Mouse (Mus musculus) bone marrow macrophage, adult 2 months (primary cell): Measurements from ENCODE around the gene Rfc2. TPM values are rescaled to one million over a fixed set of nuclear protein-coding genes. Genes with fewer than 3 reads are reported as not detected.
A peak's percentile ranks its signal among the peaks of the same experiment; 100 is the strongest.
"Not testable (repeated sequence)": the region's sequence is repeated elsewhere in the genome, so short reads cannot be mapped to it uniquely, and the experiment has no call there.

Experiments used
- H3K27ac ChIP-seq: 2 replicates; pipeline ENCODE4 v1.5.1; 2012; ENCODE audit warnings: low read depth, low read length; ENCODE audit not compliant: insufficient read depth
- H3K4me1 ChIP-seq: 2 replicates; pipeline ENCODE4 v1.6.1; 2012; ENCODE audit warnings: low read length; ENCODE audit not compliant: control insufficient read depth, insufficient read depth
- H3K4me3 ChIP-seq: 2 replicates; pipeline ENCODE4 v1.5.1; 2012; ENCODE audit warnings: mild to moderate bottlenecking, low read length, moderate library complexity; ENCODE audit not compliant: insufficient read depth
- CTCF ChIP-seq: IDR thresholded peaks from 2 replicates; pipeline ENCODE4 v1.5.1; 2012; ENCODE audit warnings: low read depth, mild to moderate bottlenecking, low read length, moderate library complexity
- POLR2A ChIP-seq: IDR thresholded peaks from 2 replicates; pipeline ENCODE4 v1.6.1; 2012; ENCODE audit warnings: mild to moderate bottlenecking, low read depth, low read length, borderline replicate concordance
- polyA plus RNA-seq: library from polyadenylated mRNA; stranded (reverse); fragments of >200 nt; gene quantifications from 2 replicates; pipeline ENCODE4 v1.2.4, GENCODE M21; 2012; ENCODE audit not compliant: missing spikeins, insufficient read depth, insufficient read length

The Rfc2 gene
- polyA plus RNA-seq, 1 experiment, result 91.9 TPM

DNA sequence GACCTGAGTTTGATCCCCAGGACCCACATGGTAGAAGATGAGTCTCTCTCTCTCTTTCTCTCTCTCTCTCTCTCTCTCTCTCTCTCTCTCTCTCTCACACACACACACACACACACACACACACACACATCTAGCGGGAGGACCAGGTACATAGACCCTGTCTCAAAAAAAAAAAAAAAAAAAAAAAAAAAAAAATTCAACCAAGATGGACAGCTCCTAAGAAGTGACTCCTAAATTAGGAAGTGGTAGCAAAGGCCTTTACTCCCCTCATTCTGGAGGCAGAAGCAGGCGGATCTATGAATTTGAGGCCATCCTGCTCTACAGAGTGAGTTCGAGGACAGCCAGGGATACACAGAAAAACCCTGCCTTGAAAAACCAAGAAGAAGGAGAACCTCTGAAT lies 59.2 kb downstream of the Rfc2 start:
- H3K4me1 ChIP-seq, result peaks cover 18% of the 10 kb centered on the region
- no peak overlapping the region for H3K27ac ChIP-seq
- H3K4me3 ChIP-seq, result no peak overlapping the region
- no peak for TF ChIP-seq CTCF
- no peak for TF ChIP-seq POLR2A

DNA sequence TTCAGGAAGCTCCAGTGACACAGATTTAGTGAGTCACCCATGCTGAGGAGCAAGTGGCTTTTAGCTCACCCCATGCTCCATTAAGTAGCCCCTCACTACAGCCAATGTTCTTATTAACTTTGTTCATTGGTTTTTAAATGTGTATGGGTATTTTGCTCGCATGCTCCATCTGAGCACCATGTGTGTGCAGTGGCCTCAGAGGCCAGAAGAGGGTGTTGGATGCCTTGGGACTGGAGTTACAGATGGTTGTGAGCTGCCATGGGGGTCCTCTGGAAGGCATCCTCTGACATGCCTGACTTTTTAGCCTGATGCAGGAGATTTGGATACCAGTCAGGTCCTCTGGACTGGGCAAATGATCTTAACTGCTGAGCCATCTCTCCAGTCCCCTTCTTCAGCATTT lies 63.0 kb downstream of the Rfc2 start:
- H3K4me3 ChIP-seq, result no peak overlapping the region
- H3K4me1 ChIP-seq, result peaks cover 16% of the 10 kb centered on the region
- TF ChIP-seq POLR2A (no peak), CTCF (no peak)
- no peak overlapping the region for H3K27ac ChIP-seq

DNA sequence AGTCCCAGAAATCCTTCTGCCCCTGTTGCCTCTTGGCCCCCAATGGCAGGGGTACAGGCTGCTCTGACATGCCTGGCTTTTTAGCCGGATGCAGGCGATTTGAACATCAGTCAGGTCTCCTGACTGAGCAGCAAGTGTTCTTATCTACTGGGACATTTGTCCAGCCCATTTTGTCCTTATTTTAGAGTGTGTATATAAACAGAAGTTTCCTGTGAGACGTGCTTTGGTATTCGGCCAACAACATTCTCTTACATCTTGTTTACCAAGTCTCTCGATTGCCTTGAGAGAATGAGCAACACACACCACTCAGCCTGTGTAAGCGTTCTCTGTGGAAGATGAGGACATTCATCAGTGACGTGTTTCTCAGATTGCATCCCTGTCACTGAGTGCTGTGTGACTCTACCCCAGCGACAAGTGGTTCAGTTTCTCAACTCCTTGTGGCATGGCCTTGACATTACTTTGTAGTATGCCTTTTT lies 63.5 kb downstream of the Rfc2 start:
- H3K27ac ChIP-seq, result no peak overlapping the region
- H3K4me1 ChIP-seq, result peaks cover 15% of the 10 kb centered on the region
- no peak overlapping the region for H3K4me3 ChIP-seq
- no peak for TF ChIP-seq POLR2A
- no peak for TF ChIP-seq CTCF

DNA sequence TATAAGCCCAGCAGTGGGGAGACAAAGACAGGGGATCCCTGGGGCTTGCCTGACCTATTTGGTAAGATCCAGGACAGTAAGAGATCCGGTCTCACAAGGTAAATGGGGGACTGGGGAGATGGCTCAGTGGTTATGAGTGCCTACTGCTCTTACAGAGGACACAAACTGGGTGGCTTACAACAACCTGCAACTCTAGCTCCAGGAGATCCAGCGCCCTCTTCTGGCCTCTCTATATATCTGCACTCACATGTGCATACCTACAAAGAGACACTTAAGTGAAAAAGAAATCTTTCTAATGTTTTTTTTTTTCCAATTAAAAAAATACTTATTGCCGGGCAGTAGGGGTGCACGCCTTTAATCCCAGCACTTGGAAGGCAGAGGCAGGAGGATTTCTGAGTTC lies 65.3 kb downstream of the Rfc2 start:
- Histone ChIP-seq H3K4me3 (no peak overlapping the region), H3K4me1 (peaks cover 10% of the 10 kb centered on the region), H3K27ac (no peak overlapping the region)
- TF ChIP-seq POLR2A (no peak), CTCF (no peak)

DNA sequence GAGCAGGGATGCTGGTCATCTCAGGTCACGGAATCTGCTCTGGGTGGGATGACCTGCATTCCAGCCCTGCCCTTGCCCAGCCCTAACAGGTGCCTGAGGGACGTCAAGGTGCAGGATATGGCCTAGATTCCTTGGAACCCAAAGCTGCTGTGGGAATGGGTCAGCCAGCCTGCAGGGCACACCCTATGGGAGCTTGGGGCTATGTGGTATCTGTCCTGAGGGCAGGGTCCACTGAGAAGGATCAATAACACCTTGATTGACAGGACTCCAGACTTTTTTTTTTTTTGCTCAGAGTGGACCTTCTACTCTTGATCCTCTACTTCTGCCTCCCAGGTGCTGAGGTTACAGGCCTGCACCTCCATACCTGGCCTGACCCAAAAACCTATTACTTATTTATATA lies 66.2 kb downstream of the Rfc2 start:
- H3K4me1 ChIP-seq, result peaks cover 10% of the 10 kb centered on the region
- H3K27ac ChIP-seq, result no peak overlapping the region
- TF ChIP-seq CTCF, result no peak
- TF ChIP-seq POLR2A, result no peak
- no peak overlapping the region for H3K4me3 ChIP-seq

DNA sequence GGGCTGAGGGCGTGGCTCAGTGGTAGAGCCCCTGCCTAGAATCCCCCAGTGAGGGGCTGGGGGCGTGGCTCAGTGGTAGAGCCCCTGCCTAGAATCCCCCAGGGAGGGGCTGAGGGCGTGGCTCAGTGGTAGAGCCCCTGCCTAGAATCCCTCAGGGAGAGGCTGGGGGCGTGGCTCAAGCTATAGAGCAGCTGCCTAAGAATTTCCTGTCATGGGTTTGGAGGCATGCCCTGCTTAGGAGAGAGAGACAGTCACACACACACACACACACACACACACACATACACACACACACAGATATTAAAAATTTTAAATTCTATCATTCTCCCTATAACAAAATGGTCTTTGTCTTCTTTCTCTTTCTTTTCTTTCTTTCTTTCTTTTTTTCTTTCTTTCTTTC lies 67.8 kb downstream of the Rfc2 start:
- not testable (repeated sequence) for H3K27ac ChIP-seq, H3K4me3 ChIP-seq, H3K4me1 ChIP-seq

DNA sequence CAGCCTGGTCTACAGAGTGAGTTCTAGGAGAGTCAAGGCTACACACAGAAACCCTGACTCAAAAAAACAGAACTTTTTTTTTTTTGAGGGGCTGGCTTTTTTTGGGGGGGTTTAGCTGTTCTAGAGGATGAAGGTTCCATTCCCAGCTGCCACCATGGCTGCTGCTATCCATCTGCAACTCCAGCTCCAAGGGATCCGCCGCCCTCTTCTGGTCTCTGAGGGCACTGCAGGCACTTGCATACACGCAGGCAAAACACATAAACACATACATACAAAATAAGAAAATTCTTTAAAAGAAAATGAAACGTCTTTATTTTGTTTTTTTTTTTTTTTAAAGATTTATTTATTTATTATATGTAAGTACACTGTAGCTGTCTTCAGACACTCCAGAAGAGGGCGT lies 69.8 kb downstream of the Rfc2 start:
- TF ChIP-seq POLR2A (no peak), CTCF (peak; percentile 17; the same call in 1 of the 2 replicates)
- Histone ChIP-seq H3K4me1 (0 out of 2 replicates have a peak, but pooled peaks cover 2% of the 10 kb centered on the region), H3K27ac (no peak overlapping the region), H3K4me3 (no peak overlapping the region)

Other genes with a start within 250 kb of the Rfc2 start
- gene Gtf2ird1, start 124.7 kb upstream of the Rfc2 start, polyA plus RNA-seq, result 8.8 and 9.6 TPM in 2 replicates
- gene Clip2, start 28.9 kb upstream of the Rfc2 start, polyA plus RNA-seq, result 13.1 and 14.3 TPM in 2 replicates
- gene Syna, start 21.2 kb upstream of the Rfc2 start, polyA plus RNA-seq, result not detected in 2 replicates
- gene Lat2, start 33.7 kb downstream of the Rfc2 start, polyA plus RNA-seq, result 202 and 213 TPM in 2 replicates
- gene Eif4h, start 58.1 kb downstream of the Rfc2 start, polyA plus RNA-seq, result 169 and 175 TPM in 2 replicates
- gene Limk1, start 107.2 kb downstream of the Rfc2 start, polyA plus RNA-seq, result 9.4 and 13.1 TPM in 2 replicates
- gene Eln, start 166.0 kb downstream of the Rfc2 start, polyA plus RNA-seq, result not detected in 2 replicates